Mouse (Mus musculus) small intestine, adult 2 months (tissue): ENCODE data around the gene Dusp15.

ENCODE experiments used
- CTCF ChIP-seq: fragments of 200-500 bp; IDR thresholded peaks from 2 replicates; pipeline ENCODE4 v1.5.1; 2012; ENCODE audit warnings: low read depth, mild to moderate bottlenecking, control low read depth, inconsistent platforms, low read length, moderate library complexity, mixed read lengths; ENCODE audit not compliant: insufficient replicate concordance, insufficient read length; ENCODE audit errors: extremely low read depth
- POLR2A ChIP-seq: fragments of 200-500 bp; IDR thresholded peaks from 2 replicates; pipeline ENCODE4 v1.6.1; 2012; ENCODE audit warnings: low read depth, mild to moderate bottlenecking, control low read depth, inconsistent platforms, low read length, moderate library complexity

- TF ChIP-seq POLR2A = no peak
- no peak for TF ChIP-seq CTCF
These were observed 22.5 kb downstream of the Dusp15 start for GRCm38 (mm10) chr2:152928988-152929370.
